Mouse (Mus musculus) kidney, adult 9 months (tissue): ENCODE data around the gene Trappc3.

Experiments used
- DNase-seq: peaks from one replicate; pipeline ENCODE4 v3.0.0; 2022

Gene Trappc3

GRCm38 (mm10) chr4:126314393-126314792, 52.3 kb downstream of the Trappc3 start:
- peak; percentile 81 for DNase-seq

GRCm38 (mm10) chr4:126315931-126316330, 53.8 kb downstream of the Trappc3 start:
- DNase-seq = peak; percentile 44

- no peak for DNase-seq
These were observed 54.4 kb downstream of the Trappc3 start for GRCm38 (mm10) chr4:126316443-126317040.

GRCm38 (mm10) chr4:126319806-126320205, 57.7 kb downstream of the Trappc3 start:
- no peak for DNase-seq

GRCm38 (mm10) chr4:126321111-126321853, 59.2 kb downstream of the Trappc3 start, which contains the start of gene Adprhl2:
Gene Adprhl2, minus strand, starts transcription at chr4:126321703.
- peak; percentile 97 for DNase-seq

GRCm38 (mm10) chr4:126321854-126322511, 59.9 kb downstream of the Trappc3 start:
- no peak for DNase-seq

- no peak for DNase-seq
These were observed 60.5 kb downstream of the Trappc3 start for GRCm38 (mm10) chr4:126322646-126323045.

- no peak for DNase-seq
These were observed 62.7 kb downstream of the Trappc3 start for GRCm38 (mm10) chr4:126324861-126325260.

GRCm38 (mm10) chr4:126325281-126325861, 63.2 kb downstream of the Trappc3 start, which contains the start of gene Tekt2:
Gene Tekt2, minus strand, starts transcription at chr4:126325688.
- DNase-seq = no peak
